In the genomic region with DNA sequence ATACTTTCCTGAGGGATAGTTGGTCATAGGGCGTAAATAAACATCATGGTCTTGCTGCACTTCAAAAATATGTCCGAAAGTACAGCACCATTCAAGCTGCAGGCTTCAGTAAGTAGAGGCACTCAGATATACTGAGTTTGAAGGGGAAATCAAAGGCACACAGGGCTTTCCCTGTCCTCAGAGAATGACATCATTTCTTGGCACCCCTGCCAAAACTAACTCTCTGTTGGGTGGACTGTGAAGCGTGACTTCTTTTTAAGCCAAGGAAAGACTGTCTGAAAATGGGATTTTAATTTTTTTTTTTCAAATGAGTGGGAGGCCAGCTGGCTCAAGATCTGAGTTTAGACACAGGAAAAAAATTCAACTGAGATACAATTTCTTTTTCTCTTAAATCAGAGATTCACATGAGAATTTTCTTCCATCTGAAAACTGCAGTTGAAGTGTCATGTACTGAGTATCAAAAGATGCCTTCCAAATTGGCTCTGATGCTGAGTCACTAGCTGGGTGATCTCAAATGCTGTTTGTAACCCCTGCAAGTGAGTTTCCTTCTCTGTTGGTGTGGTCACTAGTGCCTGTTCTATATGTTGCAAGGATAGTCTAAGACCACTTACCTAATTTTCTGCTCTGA, we compare ENCODE assay signal across 8 mouse cellular contexts.
DNase-seq lines count a peak whose midpoint lies in the region; ATAC-seq and TF ChIP-seq lines count a peak whose summit lies in the region.

No protein-coding gene starts in this region.

- H3K36me3 ChIP-seq in forebrain, embryonic 13.5 days (ENCODE audit: poor library complexity, severe bottlenecking) = no peaks in the 10 kb centered on the region
- no peaks in the 10 kb centered on the region for H3K36me3 ChIP-seq in forebrain, embryonic 12.5 days (replicated peaks)
- H3K36me3 ChIP-seq in heart, postnatal 0 days (replicated peaks; ENCODE audit: control insufficient read depth, insufficient read depth, low read length) = no peaks in the 10 kb centered on the region

- H3K4me1 ChIP-seq in forebrain, embryonic 13.5 days = 0 out of 2 replicates have a peak, but pooled peaks cover 7% of the 10 kb centered on the region
- no peaks in the 10 kb centered on the region for H3K4me1 ChIP-seq in forebrain, embryonic 12.5 days
- H3K4me1 ChIP-seq in heart, postnatal 0 days (ENCODE audit: control insufficient read depth, insufficient read depth) = 0 out of 2 replicates have a peak, but pooled peaks cover 7% of the 10 kb centered on the region

- peak; percentile 4 for DNase-seq in retina, postnatal 1 day
- DNase-seq in retina, embryonic 14.5 days (ENCODE audit: low spot score) = no peak
- peak; percentile 72 for DNase-seq in heart, postnatal 0 days (ENCODE audit: low spot score)
- DNase-seq in left cerebral cortex, postnatal 4 days = peak; percentile 64
- DNase-seq in embryo, embryonic 9.5 days (ENCODE audit: extremely low spot score) = no peak
- no peak for DNase-seq in adipocyte (ENCODE audit: low spot score)

- H3K9ac ChIP-seq in forebrain, embryonic 13.5 days = no peak overlapping the region
- no peak overlapping the region for H3K9ac ChIP-seq in forebrain, embryonic 12.5 days
- no peak overlapping the region for H3K9ac ChIP-seq in heart, postnatal 0 days (replicated peaks; ENCODE audit: low read depth, low read length)

- no peaks in the 10 kb centered on the region for H3K27me3 ChIP-seq in forebrain, embryonic 13.5 days
- no peaks in the 10 kb centered on the region for H3K27me3 ChIP-seq in forebrain, embryonic 12.5 days
- no peaks in the 10 kb centered on the region for H3K27me3 ChIP-seq in heart, postnatal 0 days (ENCODE audit: control insufficient read depth, insufficient read depth, low read length)

- ATAC-seq in forebrain, embryonic 13.5 days = peak; percentile 92
- ATAC-seq in forebrain, embryonic 12.5 days (ENCODE audit: low FRiP score) = no peak
- peak; percentile 76 for ATAC-seq in heart, postnatal 0 days (ENCODE audit: insufficient read depth, low read depth)

- intact Hi-C loops in left cerebral cortex, postnatal 4 days (cut with DNase I) = no loop called here

- 68% methylated on average over 3 of the region's 3 CpGs for WGBS in forebrain, embryonic 13.5 days
- WGBS in forebrain, embryonic 12.5 days = 80% methylated on average over 3 of the region's 3 CpGs
- WGBS in heart, postnatal 0 days = 30% methylated on average over 3 of the region's 3 CpGs

- no peak overlapping the region for H3K27ac ChIP-seq in forebrain, embryonic 13.5 days
- no peak overlapping the region for H3K27ac ChIP-seq in forebrain, embryonic 12.5 days
- H3K27ac ChIP-seq in heart, postnatal 0 days (ENCODE audit: low read depth) = no peak overlapping the region

- TF ChIP-seq EP300 in heart, postnatal 0 days (IDR thresholded peaks at IDR 0.05; ENCODE audit: low read depth) = no peak

- H3K9me3 ChIP-seq in forebrain, embryonic 13.5 days (replicated peaks) = no peaks in the 10 kb centered on the region
- H3K9me3 ChIP-seq in forebrain, embryonic 12.5 days = no peaks in the 10 kb centered on the region
- no peaks in the 10 kb centered on the region for H3K9me3 ChIP-seq in heart, postnatal 0 days (replicated peaks; ENCODE audit: control insufficient read depth, low read length)

- TF ChIP-seq CTCF in heart, postnatal 0 days (IDR thresholded peaks at IDR 0.05; ENCODE audit: low read depth) = no peak

- no peak overlapping the region for H3K4me2 ChIP-seq in forebrain, embryonic 13.5 days
- H3K4me2 ChIP-seq in forebrain, embryonic 12.5 days = no peak overlapping the region
- no peak overlapping the region for H3K4me2 ChIP-seq in heart, postnatal 0 days (ENCODE audit: low read depth, low read length)

- no peak overlapping the region for H3K4me3 ChIP-seq in forebrain, embryonic 13.5 days
- H3K4me3 ChIP-seq in forebrain, embryonic 12.5 days (replicated peaks) = no peak overlapping the region
- no peak overlapping the region for H3K4me3 ChIP-seq in heart, postnatal 0 days (ENCODE audit: low read depth, low read length)

Comparison
In these comparisons a context has a peak if more than half of its experiments do, and no peak if none do; other contexts are left out.
1. DNase-seq: peak in retina, postnatal 1 day (single experiment), heart, postnatal 0 days (single experiment) and left cerebral cortex, postnatal 4 days (single experiment); none in retina, embryonic 14.5 days (single experiment), embryo, embryonic 9.5 days (single experiment) and adipocyte (single experiment).